In the genomic region with DNA sequence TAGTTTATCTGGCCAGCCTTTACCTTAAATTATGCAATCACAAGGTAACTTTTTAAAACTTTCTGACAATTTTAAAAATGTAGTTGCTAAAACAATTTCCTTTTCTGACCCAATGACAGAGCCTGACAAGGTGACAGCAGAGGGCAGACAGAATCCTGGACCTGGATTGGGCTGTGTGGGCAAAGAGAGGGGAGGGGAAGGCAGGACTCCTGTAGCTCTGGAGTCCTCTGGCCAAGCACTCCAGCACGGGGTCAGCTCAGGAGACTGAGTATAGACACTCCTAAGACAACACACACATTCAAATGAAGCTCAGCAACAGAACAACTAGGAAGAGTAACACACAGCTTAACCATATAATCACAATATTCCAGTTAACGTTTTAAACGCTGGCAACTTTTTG, we compare ENCODE assay signal across 24 mouse cellular contexts.
"Had no signal": no experiment of that assay in that cellular context is flagged by ENCODE, and none has a peak within 500 bp of the region (broad histone marks: within the 10 kb centered on the region; RNA-seq: fewer than 3 reads in every experiment).

No protein-coding gene starts in this region.

- H3K4me2 ChIP-seq: heart, embryonic 11.5 days; heart, embryonic 13.5 days; heart, embryonic 15.5 days; hindbrain, embryonic 13.5 days; hindbrain, embryonic 15.5 days; kidney, embryonic 15.5 days; limb, embryonic 13.5 days; limb, embryonic 15.5 days; liver, embryonic 12.5 days had no signal

- ATAC-seq: forebrain, postnatal 0 days; hindbrain, postnatal 0 days; intestine, embryonic 16.5 days; liver, embryonic 12.5 days had no signal

- H3K4me3 ChIP-seq: heart, embryonic 13.5 days; heart, embryonic 15.5 days; hindbrain, embryonic 13.5 days; hindbrain, embryonic 15.5 days; kidney, embryonic 15.5 days; limb, embryonic 13.5 days; limb, embryonic 15.5 days; liver, embryonic 12.5 days had no signal

- H3K4me1 ChIP-seq: hindbrain, embryonic 13.5 days; hindbrain, embryonic 15.5 days; kidney, embryonic 15.5 days; limb, embryonic 13.5 days; limb, embryonic 15.5 days; liver, embryonic 12.5 days had no signal

- H3K27ac ChIP-seq: heart, embryonic 13.5 days; heart, embryonic 15.5 days; hindbrain, embryonic 13.5 days; hindbrain, embryonic 15.5 days; hindbrain, postnatal 0 days; kidney, embryonic 15.5 days; kidney, postnatal 0 days; limb, embryonic 13.5 days; limb, embryonic 15.5 days; liver, embryonic 12.5 days had no signal

- H3K27me3 ChIP-seq: heart, embryonic 13.5 days; heart, embryonic 15.5 days; hindbrain, embryonic 13.5 days; hindbrain, embryonic 15.5 days; kidney, embryonic 15.5 days; limb, embryonic 13.5 days; limb, embryonic 15.5 days; liver, embryonic 12.5 days had no signal

- H3K9me3 ChIP-seq: heart, embryonic 13.5 days; heart, embryonic 15.5 days; hindbrain, embryonic 13.5 days; hindbrain, embryonic 15.5 days; kidney, embryonic 15.5 days; limb, embryonic 13.5 days; limb, embryonic 15.5 days; liver, embryonic 12.5 days had no signal

- H3K36me3 ChIP-seq: liver, embryonic 12.5 days had no signal

- H3K9ac ChIP-seq: forebrain, postnatal 0 days; heart, embryonic 13.5 days; heart, embryonic 15.5 days; hindbrain, embryonic 13.5 days; hindbrain, embryonic 15.5 days; kidney, embryonic 15.5 days; limb, embryonic 13.5 days; limb, embryonic 15.5 days; liver, embryonic 12.5 days had no signal

- DNase-seq: forebrain, postnatal 0 days; gastrocnemius, postnatal 14 days; gastrocnemius, postnatal 36 days; heart, postnatal 14 days; kidney, adult 11 months; kidney, adult 2 months; kidney, adult 9 months; kidney, postnatal 14 days; kidney, postnatal 36 days; layer of hippocampus, adult 9-11 months; layer of hippocampus, postnatal 36 days; left cerebral cortex, postnatal 4 days had no signal
